Mouse (Mus musculus): ENCODE measurements around the gene Clec12b. TPM values are rescaled to one million over a fixed set of nuclear protein-coding genes. Genes with fewer than 3 reads are reported as not detected.

Clec12b gene
- total RNA-seq (2022) = not detected

DNA sequence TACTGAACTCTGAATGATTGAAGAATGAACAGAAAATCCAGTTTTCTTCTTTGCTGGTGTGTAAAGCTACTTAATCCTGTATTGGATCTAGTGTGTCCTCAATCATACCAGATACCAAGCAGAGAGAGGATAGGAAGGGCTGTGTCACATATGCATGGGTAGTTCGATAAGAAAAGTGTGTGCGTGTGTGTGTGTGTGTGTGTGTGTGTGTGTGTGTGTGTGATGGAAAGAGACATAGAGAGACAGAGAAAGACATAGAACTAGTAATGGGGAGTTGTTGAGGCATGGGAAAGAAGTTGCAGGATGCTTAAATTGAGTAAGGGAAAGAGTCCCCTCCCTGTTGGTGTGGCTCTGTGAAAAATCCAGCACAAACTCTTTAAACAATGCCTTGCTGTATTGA lies at the start of gene Clec12b:
TSS of gene Clec12b (minus strand) at position 101 of the 400 bp plus-strand sequence.
- no peak for DNase-seq (ENCODE audit: low spot score in 2 of 2)

DNA sequence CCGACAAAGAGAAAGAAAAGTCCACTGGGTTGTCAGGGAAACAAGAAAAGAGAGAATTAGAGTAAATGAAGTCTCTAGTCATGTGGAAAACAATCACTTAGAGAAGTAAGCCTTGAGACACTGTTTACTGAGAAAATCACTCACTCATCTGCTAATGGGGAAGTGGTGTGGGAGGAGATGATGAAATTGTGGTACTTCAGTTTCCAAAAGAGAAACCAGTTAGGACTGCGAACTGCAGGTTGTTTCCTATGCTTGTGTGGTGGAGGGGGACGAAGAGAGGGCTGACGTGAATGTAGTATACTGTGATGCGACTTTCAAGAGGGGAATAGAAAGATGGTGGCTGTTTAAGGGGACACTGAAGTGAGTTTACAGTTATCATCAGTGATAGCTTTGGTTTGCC lies 48.6 kb upstream of the Clec12b start:
- DNase-seq (ENCODE audit: low spot score in 2 of 2) = no peak

- DNase-seq (ENCODE audit: low spot score in 2 of 2) = no peak
Observed at GRCm38 (mm10) chr6:129427281-129427680, 41.6 kb upstream of the Clec12b start.

DNA sequence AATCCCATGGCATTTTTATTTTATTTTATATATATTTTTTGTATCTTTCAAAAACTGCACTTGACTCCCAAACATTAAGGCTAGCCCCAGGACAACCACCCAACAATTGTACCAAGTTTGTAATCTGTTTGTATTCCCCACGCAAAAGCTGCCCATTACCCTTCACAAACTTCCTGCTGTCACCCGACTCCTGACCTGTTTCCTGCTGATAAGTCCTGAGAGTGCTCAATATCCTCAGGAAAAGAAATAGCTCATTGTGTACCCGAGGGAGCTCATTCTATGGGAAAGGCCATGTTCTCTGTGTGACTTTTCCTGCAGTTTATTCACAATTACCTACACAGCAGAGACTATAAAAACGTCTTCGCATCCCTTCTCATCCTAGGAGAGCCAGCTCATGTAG lies 40.1 kb upstream of the Clec12b start:
- DNase-seq (ENCODE audit: low spot score in 2 of 2) = no peak

DNA sequence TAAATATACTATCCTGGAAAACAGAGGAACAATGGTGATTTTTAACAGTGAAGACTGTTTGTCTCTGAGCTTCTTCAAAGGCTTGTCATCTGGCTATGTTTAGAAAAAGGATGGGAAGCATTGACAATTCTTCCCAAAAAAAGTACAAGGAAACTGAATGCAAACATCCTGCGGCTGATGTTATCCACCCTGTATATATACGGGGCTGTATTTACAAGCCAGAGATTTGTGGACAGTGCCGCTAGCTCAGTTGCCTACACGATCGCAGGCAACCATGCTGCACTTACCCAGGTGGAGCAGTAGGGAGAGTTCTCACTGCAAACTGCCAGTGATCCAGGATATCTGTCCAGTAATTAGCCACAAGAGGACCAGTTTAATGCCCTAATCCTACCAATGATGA lies 39.5 kb upstream of the Clec12b start:
- DNase-seq (ENCODE audit: low spot score in 2 of 2) = no peak

GRCm38 (mm10) chr6:129423734-129424072 lies 38.0 kb upstream of the Clec12b start:
- peak; percentile 71 to 82 for DNase-seq (ENCODE audit: low spot score in 2 of 2)

GRCm38 (mm10) chr6:129423040-129423733 lies 37.5 kb upstream of the Clec12b start:
- DNase-seq (ENCODE audit: low spot score in 2 of 2) = no peak

- DNase-seq (ENCODE audit: low spot score in 2 of 2) = no peak
Observed at GRCm38 (mm10) chr6:129422311-129422710, 36.6 kb upstream of the Clec12b start.

DNA sequence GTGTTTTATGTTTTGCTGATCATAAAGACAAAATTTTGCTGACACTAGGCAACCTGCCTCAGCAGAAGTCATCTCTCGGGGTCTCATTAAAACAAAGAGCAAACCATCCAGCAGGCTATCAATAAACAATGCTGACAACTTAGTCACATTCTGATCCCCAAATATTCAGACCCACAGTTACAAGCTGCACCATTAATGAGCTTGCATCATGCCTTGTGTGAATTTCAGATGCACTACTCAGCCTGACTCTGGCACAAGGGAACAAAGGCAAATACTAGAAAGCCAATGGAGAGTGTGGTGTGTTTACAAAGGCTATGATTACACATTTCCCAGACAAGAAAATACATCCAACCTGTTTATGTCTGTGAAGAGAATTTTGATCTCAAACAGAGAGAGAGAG lies 28.5 kb upstream of the Clec12b start:
- no peak for DNase-seq (ENCODE audit: low spot score in 2 of 2)

GRCm38 (mm10) chr6:129408562-129408961 lies 22.9 kb upstream of the Clec12b start, which contains the start of gene Clec9a:
Clec9a (plus strand) TSS chr6:129408862.
- DNase-seq (ENCODE audit: low spot score in 2 of 2) = no peak

GRCm38 (mm10) chr6:129407324-129407723 lies 21.6 kb upstream of the Clec12b start:
- no peak for DNase-seq (ENCODE audit: low spot score in 2 of 2)

GRCm38 (mm10) chr6:129405999-129406398 lies 20.3 kb upstream of the Clec12b start:
- no peak for DNase-seq (ENCODE audit: low spot score in 2 of 2)

GRCm38 (mm10) chr6:129403391-129403790 lies 17.7 kb upstream of the Clec12b start:
- DNase-seq (ENCODE audit: low spot score in 2 of 2) = no peak

- DNase-seq (ENCODE audit: low spot score in 2 of 2) = no peak
Observed at GRCm38 (mm10) chr6:129402404-129402803, 16.7 kb upstream of the Clec12b start.

- no peak for DNase-seq (ENCODE audit: low spot score in 2 of 2)
Observed at GRCm38 (mm10) chr6:129399945-129400344, 14.3 kb upstream of the Clec12b start.

GRCm38 (mm10) chr6:129396997-129397396 lies 11.3 kb upstream of the Clec12b start, which contains the start of gene Clec1b:
Clec1b (plus strand) TSS chr6:129397297.
- no peak for DNase-seq (ENCODE audit: low spot score in 2 of 2)

DNA sequence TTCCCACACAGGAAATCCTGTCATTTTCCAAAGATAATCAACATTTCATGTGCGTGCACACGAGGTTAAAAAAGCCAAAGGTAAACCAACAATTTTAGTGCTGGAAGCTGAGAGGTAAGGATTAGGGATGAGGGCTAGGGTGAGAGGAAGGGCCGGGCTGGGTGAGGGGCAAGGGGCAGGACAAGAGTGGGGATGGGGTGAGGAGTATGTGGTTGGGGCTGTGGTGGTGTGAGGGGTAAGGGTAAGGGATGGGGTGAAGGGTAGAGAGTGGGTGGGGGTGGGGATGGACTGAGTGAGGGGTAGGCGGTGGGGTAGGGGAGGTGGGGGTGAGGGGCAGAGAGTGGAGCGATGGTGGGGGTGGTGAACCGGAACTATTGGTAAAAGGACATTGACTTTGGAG lies 8.1 kb upstream of the Clec12b start:
- DNase-seq (ENCODE audit: low spot score in 2 of 2) = no peak

- no peak for DNase-seq (ENCODE audit: low spot score in 2 of 2)
Observed at GRCm38 (mm10) chr6:129393087-129393720, 7.5 kb upstream of the Clec12b start.

DNA sequence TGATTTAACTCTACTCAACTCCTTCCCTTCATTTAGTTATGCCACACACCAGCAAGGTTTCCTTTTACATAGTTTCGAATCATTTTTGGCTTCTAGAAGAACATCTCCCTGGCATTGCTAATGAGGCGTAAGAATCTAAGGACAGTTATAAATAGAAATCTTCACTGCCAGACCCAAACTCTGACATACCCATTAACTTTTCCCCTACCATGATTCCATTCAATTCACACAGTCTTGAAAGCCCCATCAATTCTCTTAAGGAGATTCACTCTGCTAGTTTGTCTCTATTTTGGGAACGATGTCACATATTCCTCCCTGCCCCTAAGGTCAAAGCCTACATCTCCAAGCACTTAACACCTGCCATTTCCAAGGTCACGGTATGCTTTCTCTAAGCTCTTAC lies 674 bp downstream of the Clec12b start:
- DNase-seq (ENCODE audit: low spot score in 2 of 2) = no peak

DNA sequence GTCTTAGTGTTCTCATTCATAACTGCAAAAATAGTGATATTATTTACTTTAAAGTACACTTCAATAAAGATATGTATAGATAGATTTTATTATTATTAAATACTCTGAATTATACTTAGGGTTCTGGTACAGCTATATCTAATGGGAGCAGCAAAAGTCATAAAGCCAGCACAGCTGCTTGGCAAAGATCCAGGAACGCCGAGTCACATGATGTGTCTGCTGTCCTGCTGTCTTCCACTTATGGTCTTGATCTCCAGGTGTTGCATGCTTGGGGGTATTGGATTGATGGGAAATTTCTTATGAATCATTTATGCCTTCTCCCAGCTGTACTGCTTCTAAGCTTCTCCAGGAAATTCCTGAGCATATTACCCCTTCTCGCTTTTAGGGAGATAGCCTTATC lies 2.2 kb downstream of the Clec12b start:
- no peak for DNase-seq (ENCODE audit: low spot score in 2 of 2)

- no peak for DNase-seq (ENCODE audit: low spot score in 2 of 2)
Observed at GRCm38 (mm10) chr6:129381736-129382135, 3.9 kb downstream of the Clec12b start.

GRCm38 (mm10) chr6:129380454-129380853 lies 5.2 kb downstream of the Clec12b start:
- peak in 1 of 2 experiments; percentile 15 for DNase-seq (ENCODE audit: low spot score in 2 of 2)

DNA sequence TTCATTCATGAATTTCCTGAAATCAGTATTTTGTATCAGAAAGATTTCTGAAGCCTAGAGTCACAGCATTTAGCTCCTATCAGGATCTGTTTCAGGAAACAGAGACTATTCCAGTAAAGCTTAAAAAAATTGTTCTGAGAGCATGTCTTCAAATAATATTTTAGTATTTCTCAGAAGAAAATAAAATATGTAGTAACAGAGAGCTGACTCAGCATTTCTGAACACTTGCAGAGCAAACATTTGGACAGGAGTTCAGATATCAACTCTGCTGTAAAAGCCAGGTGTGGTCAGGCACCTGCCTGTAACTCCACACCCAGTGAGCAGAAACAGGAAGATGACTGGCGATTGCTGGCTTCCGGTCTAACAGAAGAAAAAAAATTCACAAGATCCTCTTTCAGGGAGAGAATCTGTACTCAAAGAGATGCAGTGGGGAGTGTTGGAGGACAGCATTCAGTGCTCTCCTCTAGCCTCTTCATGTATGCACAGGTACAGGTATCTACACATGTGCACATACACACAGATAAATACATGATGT lies 10.7 kb downstream of the Clec12b start:
- DNase-seq (ENCODE audit: low spot score in 2 of 2) = no peak
